Mouse (Mus musculus): ENCODE measurements around the gene Tmem95.

- TF ChIP-seq POLR2AphosphoS5 (IDR thresholded peaks at IDR 0.05; ENCODE audit: insufficient replicate concordance, low read depth, low read length): no peak
- no peak for TF ChIP-seq TAL1 (conservative IDR thresholded peaks at IDR 0.05; ENCODE audit: low read depth, low read length)
- TF ChIP-seq CTCF (IDR thresholded peaks at IDR 0.05; ENCODE audit: low read depth, low read length): no peak
- no peak for TF ChIP-seq GATA1 (IDR thresholded peaks at IDR 0.05; ENCODE audit: borderline replicate concordance, low read length)
These were observed 42.6 kb upstream of the Tmem95 start for GRCm38 (mm10) chr11:69920266-69921031.

All from G1E (cell line).